Mouse (Mus musculus): ENCODE measurements around the gene Rab35. TPM values are rescaled to one million over a fixed set of nuclear protein-coding genes. Genes with fewer than 3 reads are reported as not detected.
A peak's percentile ranks its signal among the peaks of the same experiment; 100 is the strongest.

Gene Rab35
- total and polyA plus RNA-seq, 2 experiments from 2014 or later = 24.5 to 97.4 TPM

DNA sequence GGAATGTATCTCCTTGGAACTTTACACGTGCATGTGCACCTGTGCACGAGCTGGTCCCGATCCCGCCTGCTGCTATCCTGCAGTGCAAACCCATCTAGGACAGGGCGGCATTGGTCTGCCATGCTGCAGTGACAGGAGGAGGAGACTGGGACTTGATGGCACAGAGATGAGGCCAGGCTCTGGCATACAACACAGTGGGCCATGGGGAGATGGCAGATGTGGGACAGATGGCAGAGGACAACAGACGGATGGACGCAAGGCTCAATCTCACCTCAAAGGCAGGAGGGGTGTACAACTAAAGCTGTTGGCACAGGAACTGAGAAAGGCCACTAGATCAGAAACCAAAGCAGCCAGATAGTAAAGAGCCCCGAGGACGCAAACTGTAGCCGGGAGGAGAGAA, 19.2 kb downstream of the Rab35 start:
- ATAC-seq (ENCODE audit: low FRiP score) (no peak), DNase-seq (ENCODE audit: low spot score) (no peak)
- Histone ChIP-seq H3K4me1 (ENCODE audit: insufficient read depth, low read length) (peaks cover 8% of the 10 kb centered on the region; the same call in 1 of the 2 replicates), H3K27ac (ENCODE audit: low read depth, low read length) (no peak overlapping the region), H3K9me3 (ENCODE audit: low read length) (no peaks in the 10 kb centered on the region), H3K27me3 (ENCODE audit: insufficient read depth, low read length) (no peaks in the 10 kb centered on the region), H3K4me2 (ENCODE audit: low read depth, low read length, poor library complexity, severe bottlenecking) (no peak overlapping the region), H3K4me3 (ENCODE audit: low read depth, low read length) (no peak overlapping the region), H3K9ac (replicated peaks; ENCODE audit: low read length, poor library complexity, severe bottlenecking) (no peak overlapping the region), H3K36me3 (ENCODE audit: insufficient read depth, low read length) (peaks cover 33% of the 10 kb centered on the region)
- no peak for TF ChIP-seq CTCF (IDR thresholded peaks at IDR 0.05)
- 92% methylated on average over 10 of the region's 10 CpGs for WGBS

DNA sequence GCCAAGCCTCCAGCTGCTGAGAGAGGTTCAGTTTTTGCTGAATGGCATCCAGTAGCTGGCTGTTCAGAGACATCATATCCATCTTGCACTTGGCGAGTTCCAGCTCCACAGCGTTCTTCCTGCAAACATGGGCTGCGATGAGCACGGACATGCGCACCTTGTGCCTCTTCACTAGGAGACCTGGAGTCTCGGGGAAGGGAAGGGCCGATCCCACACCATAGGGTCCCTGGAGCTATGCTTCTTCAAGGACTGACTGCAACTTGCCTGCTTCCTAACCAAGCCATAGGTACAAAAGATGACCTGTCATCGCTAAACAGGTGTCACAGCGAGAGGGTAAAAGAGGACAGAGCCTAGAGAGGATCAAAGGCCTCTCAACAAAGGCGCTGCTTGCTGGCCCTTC, 20.1 kb downstream of the Rab35 start:
- WGBS = 88% methylated on average over 10 of the region's 10 CpGs
- DNase-seq (ENCODE audit: low spot score) (no peak), ATAC-seq (ENCODE audit: low FRiP score) (no peak)
- Histone ChIP-seq H3K4me1 (ENCODE audit: insufficient read depth, low read length) (peaks cover 8% of the 10 kb centered on the region; the same call in 1 of the 2 replicates), H3K36me3 (ENCODE audit: insufficient read depth, low read length) (peaks cover 28% of the 10 kb centered on the region), H3K9ac (replicated peaks; ENCODE audit: low read length, poor library complexity, severe bottlenecking) (0 out of 2 replicates have a peak overlapping the region, but pooled peaks have one; percentile 63), H3K27ac (ENCODE audit: low read depth, low read length) (peak overlapping the region; percentile 85; the same call in 1 of the 2 replicates), H3K9me3 (ENCODE audit: low read length) (no peaks in the 10 kb centered on the region), H3K4me3 (ENCODE audit: low read depth, low read length) (peak overlapping the region; percentile 32), H3K27me3 (ENCODE audit: insufficient read depth, low read length) (no peaks in the 10 kb centered on the region), H3K4me2 (ENCODE audit: low read depth, low read length, poor library complexity, severe bottlenecking) (peak overlapping the region; percentile 64; the same call in 1 of the 2 replicates)
- no peak for TF ChIP-seq CTCF (IDR thresholded peaks at IDR 0.05)

DNA sequence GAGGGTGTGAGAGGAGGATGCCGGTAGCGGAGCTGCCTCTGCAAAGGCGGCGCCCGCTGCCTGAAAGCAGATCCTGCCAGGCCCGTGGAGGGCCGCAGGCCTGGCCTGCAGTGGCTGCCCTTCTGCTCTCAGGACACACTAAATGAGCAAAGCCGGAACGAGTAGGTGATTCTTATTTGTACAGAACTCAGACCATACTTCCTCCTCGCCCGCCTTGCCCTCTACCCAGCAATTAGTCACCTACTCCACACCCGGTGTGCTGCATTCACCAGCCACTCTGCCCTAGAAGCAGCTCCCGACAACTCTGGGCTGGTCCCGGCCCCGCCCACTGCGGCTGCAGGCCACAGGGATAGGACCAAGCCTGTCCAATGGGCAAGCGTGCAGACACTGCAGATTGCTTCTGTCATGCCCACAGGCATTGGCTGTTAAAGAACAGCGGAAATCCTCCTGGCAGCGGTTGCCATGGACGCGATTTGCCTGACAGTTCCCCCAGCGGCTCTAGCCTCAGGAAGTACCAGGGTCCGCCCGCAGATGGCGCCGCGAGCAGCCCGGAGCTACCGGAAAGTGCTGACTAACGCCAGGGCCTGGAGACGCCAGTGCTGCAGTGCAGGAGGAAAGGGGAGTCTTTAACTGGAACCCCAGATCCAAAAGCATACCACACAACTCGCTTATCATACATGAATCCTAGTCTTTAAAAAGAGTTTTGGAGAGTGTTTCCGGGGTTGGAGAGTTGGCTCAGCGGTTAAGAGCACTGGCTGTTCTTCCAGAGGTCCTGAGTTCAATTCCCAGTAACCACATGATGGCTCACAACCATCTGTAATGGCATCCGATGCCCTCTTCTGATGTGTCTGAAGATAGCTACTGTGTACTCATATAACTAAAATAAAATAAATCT, 21.2 kb downstream of the Rab35 start:
- peak; percentile 97 for TF ChIP-seq CTCF (IDR thresholded peaks at IDR 0.05)
- Histone ChIP-seq H3K9ac (replicated peaks; ENCODE audit: low read length, poor library complexity, severe bottlenecking) (peak overlapping the region; percentile 63), H3K36me3 (ENCODE audit: insufficient read depth, low read length) (peaks cover 25% of the 10 kb centered on the region), H3K4me2 (ENCODE audit: low read depth, low read length, poor library complexity, severe bottlenecking) (peak overlapping the region; percentile 64), H3K4me1 (ENCODE audit: insufficient read depth, low read length) (peaks cover 8% of the 10 kb centered on the region; the same call in 1 of the 2 replicates), H3K27ac (ENCODE audit: low read depth, low read length) (peak overlapping the region; percentile 85), H3K27me3 (ENCODE audit: insufficient read depth, low read length) (no peaks in the 10 kb centered on the region), H3K9me3 (ENCODE audit: low read length) (no peaks in the 10 kb centered on the region), H3K4me3 (ENCODE audit: low read depth, low read length) (peak overlapping the region; percentile 32)
- peak; percentile 99 for ATAC-seq (ENCODE audit: low FRiP score)
- 2% methylated on average over 35 of the region's 35 CpGs for WGBS
- peak; percentile 100 for DNase-seq (ENCODE audit: low spot score)

GRCm38 (mm10) chr5:115653776-115654175, 22.1 kb downstream of the Rab35 start:
- H3K4me1 ChIP-seq (ENCODE audit: insufficient read depth, low read length) = peaks cover 8% of the 10 kb centered on the region; the same call in 1 of the 2 replicates
- no peaks in the 10 kb centered on the region for H3K9me3 ChIP-seq (ENCODE audit: low read length)
- no peak overlapping the region for H3K9ac ChIP-seq (replicated peaks; ENCODE audit: low read length, poor library complexity, severe bottlenecking)
- H3K4me2 ChIP-seq (ENCODE audit: low read depth, low read length, poor library complexity, severe bottlenecking) = no peak overlapping the region
- no peak overlapping the region for H3K4me3 ChIP-seq (ENCODE audit: low read depth, low read length)
- ATAC-seq (ENCODE audit: low FRiP score) = no peak
- DNase-seq (ENCODE audit: low spot score) = no peak
- TF ChIP-seq CTCF (IDR thresholded peaks at IDR 0.05) = no peak
- H3K36me3 ChIP-seq (ENCODE audit: insufficient read depth, low read length) = peaks cover 30% of the 10 kb centered on the region
- peak overlapping the region; percentile 32; the same call in 1 of the 2 replicates for H3K27ac ChIP-seq (ENCODE audit: low read depth, low read length)
- no peaks in the 10 kb centered on the region for H3K27me3 ChIP-seq (ENCODE audit: insufficient read depth, low read length)
- 91% methylated on average over 12 of the region's 12 CpGs for WGBS

DNA sequence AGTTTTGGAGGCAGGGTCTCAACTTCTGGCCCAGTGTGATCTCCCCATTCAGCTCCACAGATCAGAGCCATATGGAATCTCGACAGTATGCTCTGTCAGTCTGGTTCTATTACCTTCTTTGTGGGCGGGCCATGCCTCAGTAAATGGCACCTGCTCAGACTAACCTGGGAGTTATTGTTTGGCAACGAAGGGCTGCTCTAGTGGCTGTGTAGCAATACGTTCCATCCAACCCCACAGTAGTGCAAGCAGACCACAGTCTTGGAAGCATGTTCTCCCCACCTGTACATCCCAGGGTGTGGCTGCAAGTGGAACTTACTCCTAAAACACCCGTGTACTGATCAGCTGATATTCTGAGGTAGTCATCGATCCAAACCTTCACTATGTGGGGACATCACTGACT, 25.0 kb downstream of the Rab35 start:
- Histone ChIP-seq H3K27ac (ENCODE audit: low read depth, low read length) (no peak overlapping the region), H3K27me3 (ENCODE audit: insufficient read depth, low read length) (no peaks in the 10 kb centered on the region), H3K9ac (replicated peaks; ENCODE audit: low read length, poor library complexity, severe bottlenecking) (no peak overlapping the region), H3K4me3 (ENCODE audit: low read depth, low read length) (no peak overlapping the region), H3K4me1 (ENCODE audit: insufficient read depth, low read length) (peaks cover 8% of the 10 kb centered on the region; the same call in 1 of the 2 replicates), H3K36me3 (ENCODE audit: insufficient read depth, low read length) (peaks cover 27% of the 10 kb centered on the region), H3K9me3 (ENCODE audit: low read length) (no peaks in the 10 kb centered on the region), H3K4me2 (ENCODE audit: low read depth, low read length, poor library complexity, severe bottlenecking) (no peak overlapping the region)
- 79% methylated on average over 6 of the region's 6 CpGs for WGBS
- no peak for ATAC-seq (ENCODE audit: low FRiP score)
- DNase-seq (ENCODE audit: low spot score) = no peak
- TF ChIP-seq CTCF (IDR thresholded peaks at IDR 0.05) = no peak

- no peak for TF ChIP-seq CTCF (IDR thresholded peaks at IDR 0.05)
- Histone ChIP-seq H3K9me3 (ENCODE audit: low read length) (no peaks in the 10 kb centered on the region), H3K4me3 (ENCODE audit: low read depth, low read length) (no peak overlapping the region), H3K27ac (ENCODE audit: low read depth, low read length) (no peak overlapping the region), H3K27me3 (ENCODE audit: insufficient read depth, low read length) (no peaks in the 10 kb centered on the region), H3K9ac (replicated peaks; ENCODE audit: low read length, poor library complexity, severe bottlenecking) (no peak overlapping the region), H3K36me3 (ENCODE audit: insufficient read depth, low read length) (peaks cover 27% of the 10 kb centered on the region), H3K4me2 (ENCODE audit: low read depth, low read length, poor library complexity, severe bottlenecking) (no peak overlapping the region), H3K4me1 (ENCODE audit: insufficient read depth, low read length) (peaks cover 3% of the 10 kb centered on the region; the same call in 1 of the 2 replicates)
- DNase-seq (ENCODE audit: low spot score) (no peak), ATAC-seq (ENCODE audit: low FRiP score) (no peak)
- 91% methylated on average over 1 of the region's 1 CpGs for WGBS
Measured at GRCm38 (mm10) chr5:115657234-115657633, 25.5 kb downstream of the Rab35 start.
